Mouse (Mus musculus) bone marrow, adult 2 months (tissue): Measurements from ENCODE around the gene Spata48. TPM values are rescaled to one million over a fixed set of nuclear protein-coding genes. Genes with fewer than 3 reads are reported as not detected.

Experiments
- H3K27ac ChIP-seq: fragments of 200-500 bp; 2 replicates; pipeline ENCODE4 v1.5.1; 2012; ENCODE audit warnings: low read depth, mild to moderate bottlenecking, control low read depth, inconsistent platforms, low read length; ENCODE audit not compliant: control insufficient read depth, poor library complexity, insufficient read depth
- H3K4me1 ChIP-seq: fragments of 200-500 bp; 2 replicates; pipeline ENCODE4 v1.6.1; 2011; ENCODE audit warnings: low read length; ENCODE audit not compliant: control insufficient read depth, insufficient read depth
- H3K4me3 ChIP-seq: fragments of 200-500 bp; replicated peaks from 2 replicates; pipeline ENCODE3; 2011; ENCODE audit warnings: mild to moderate bottlenecking, low read depth, low read length, control low read depth; ENCODE audit not compliant: control insufficient read depth
- CTCF ChIP-seq: fragments of 200-500 bp; IDR thresholded peaks from 2 replicates; pipeline ENCODE4 v1.5.1; 2011; ENCODE audit warnings: low read length, control low read depth; ENCODE audit not compliant: control insufficient read depth, insufficient read depth
- WGBS: fragments of 180-500 bp; shearing (Covaris S2); methylation state at CpG from one replicate; pipeline ENCODE4 v1.1.7; 2018; 5-methylcytosine and 5-hydroxymethylcytosine counted together
- polyA plus RNA-seq: library from polyadenylated mRNA; stranded (reverse); fragments of >200 nt; gene quantifications from 2 replicates; pipeline ENCODE4 v1.2.4, GENCODE M21; 2011; ENCODE audit warnings: low replicate concordance; ENCODE audit not compliant: missing spikeins, insufficient read depth, insufficient read length

The Spata48 gene
- polyA plus RNA-seq, 1 experiment, result 1.4 TPM

DNA sequence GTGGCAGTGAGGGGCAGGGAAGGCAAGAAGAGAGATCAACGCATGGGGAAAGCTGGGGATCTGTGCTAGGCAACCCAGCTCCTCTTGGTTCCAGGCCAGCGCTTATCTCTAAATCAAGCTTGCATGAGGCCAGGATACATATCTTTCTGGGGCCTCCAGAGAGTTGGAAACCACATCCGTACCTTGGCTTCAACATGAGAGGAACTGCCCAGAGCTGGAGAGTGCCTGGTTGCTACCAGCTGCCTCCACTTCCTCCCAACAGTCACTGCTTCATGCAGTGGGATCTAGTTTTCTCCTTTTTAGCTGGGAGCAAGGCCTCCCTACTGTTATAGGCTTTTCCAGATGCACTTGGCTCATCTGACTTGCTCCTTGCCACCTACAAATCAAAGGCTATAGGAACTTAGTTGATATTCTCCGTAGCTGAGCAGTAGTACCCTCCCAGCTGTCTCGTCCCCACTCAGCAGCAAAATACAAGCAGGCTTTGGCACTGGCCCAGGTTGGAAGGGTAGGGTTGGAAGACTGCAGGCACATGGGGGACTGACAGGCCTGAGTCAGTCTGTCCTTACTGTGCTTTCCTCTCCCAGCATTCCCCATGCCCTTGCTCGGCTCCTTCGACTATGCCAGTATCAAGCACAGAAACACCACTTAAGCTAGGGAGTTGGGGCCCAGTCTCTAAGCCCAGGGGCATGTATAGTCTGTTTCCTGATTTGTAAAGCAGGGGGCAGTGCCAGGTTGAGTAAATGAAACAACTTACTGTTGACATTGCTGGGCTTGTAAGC is 102.6 kb downstream of the Spata48 start:
- H3K4me1 ChIP-seq, result peaks cover 23% of the 10 kb centered on the region
- no peak overlapping the region for H3K4me3 ChIP-seq
- WGBS, result 6% methylated on average over 7 of the region's 7 CpGs
- H3K27ac ChIP-seq, result peak overlapping the region; percentile 92
- no peak for TF ChIP-seq CTCF

Other genes with a start within 250 kb of the Spata48 start
- not detected in 2 replicates for gene Zpbp, start 314 bp downstream of the Spata48 start, polyA plus RNA-seq
- gene 4930512M02Rik, start 165.7 kb downstream of the Spata48 start, polyA plus RNA-seq, result not detected in 2 replicates
- gene Ikzf1, start 222.9 kb downstream of the Spata48 start, polyA plus RNA-seq, result 32.8 and 38.1 TPM in 2 replicates